Mouse (Mus musculus) kidney, embryonic 16.5 days (tissue): ENCODE data around the gene A4galt. TPM values are rescaled to one million over a fixed set of nuclear protein-coding genes. Genes with fewer than 3 reads are reported as not detected.
A peak's percentile ranks its signal among the peaks of the same experiment; 100 is the strongest.
"Not testable (repeated sequence)": the region's sequence is repeated elsewhere in the genome, so short reads cannot be mapped to it uniquely, and the experiment has no call there.

Experiments used
- ATAC-seq: fragments of 200-750 bp; cut with Nextera tagmentation; 2 replicates; pipeline ENCODE4 v1.8.0; 2017; ENCODE audit warnings: moderate TSS enrichment; ENCODE audit not compliant: low FRiP score, low TSS enrichment
- H3K27ac ChIP-seq: fragments of 300-500 bp; sonication (generic); 2 replicates; pipeline ENCODE4 v1.5.1; 2014; ENCODE audit warnings: low read length
- H3K27me3 ChIP-seq: fragments of 300-500 bp; sonication (generic); 2 replicates; pipeline ENCODE4 v1.6.1; 2014; ENCODE audit warnings: low read length, control low read depth, mixed read lengths; ENCODE audit not compliant: insufficient read depth
- H3K36me3 ChIP-seq: fragments of 300-500 bp; sonication (generic); 2 replicates; pipeline ENCODE4 v1.6.1; 2014; ENCODE audit warnings: low read length, control low read depth, mixed read lengths; ENCODE audit not compliant: insufficient read depth
- H3K4me1 ChIP-seq: fragments of 300-500 bp; sonication (generic); 2 replicates; pipeline ENCODE4 v1.6.1; 2014; ENCODE audit warnings: low read length, control low read depth, mixed read lengths; ENCODE audit not compliant: insufficient read depth
- H3K4me2 ChIP-seq: fragments of 300-500 bp; sonication (generic); replicated peaks from 2 replicates; pipeline ENCODE4 v1.6.1; 2014; ENCODE audit warnings: low read depth, low read length
- H3K4me3 ChIP-seq: fragments of 300-500 bp; sonication (generic); 2 replicates; pipeline ENCODE4 v1.5.1; 2014; ENCODE audit warnings: mild to moderate bottlenecking, low read length
- H3K9ac ChIP-seq: fragments of 300-500 bp; sonication (generic); replicated peaks from 2 replicates; pipeline ENCODE4 v1.6.1; 2014; ENCODE audit warnings: low read length
- H3K9me3 ChIP-seq: fragments of 300-500 bp; sonication (generic); 2 replicates; pipeline ENCODE4 v1.6.1; 2016; ENCODE audit warnings: low read length, control low read depth
- WGBS: fragments of 180-500 bp; shearing (Covaris S2); extraction: QIAGEN DNeasy Blood & Tissue Kit; methylation state at CpG from one replicate; pipeline ENCODE4 v1.1.7; 2014; 5-methylcytosine and 5-hydroxymethylcytosine counted together
- polyA plus RNA-seq: library from polyadenylated mRNA; unstranded; fragments of >200 nt; fragmentation: Nextera tagmentation; extraction: Ambion mirVana; gene quantifications from 2 replicates; pipeline ENCODE4 v1.2.1, GENCODE M21; 2015

A4galt gene
- polyA plus RNA-seq, 1 experiment from 2014 or later: 22.9 TPM

DNA sequence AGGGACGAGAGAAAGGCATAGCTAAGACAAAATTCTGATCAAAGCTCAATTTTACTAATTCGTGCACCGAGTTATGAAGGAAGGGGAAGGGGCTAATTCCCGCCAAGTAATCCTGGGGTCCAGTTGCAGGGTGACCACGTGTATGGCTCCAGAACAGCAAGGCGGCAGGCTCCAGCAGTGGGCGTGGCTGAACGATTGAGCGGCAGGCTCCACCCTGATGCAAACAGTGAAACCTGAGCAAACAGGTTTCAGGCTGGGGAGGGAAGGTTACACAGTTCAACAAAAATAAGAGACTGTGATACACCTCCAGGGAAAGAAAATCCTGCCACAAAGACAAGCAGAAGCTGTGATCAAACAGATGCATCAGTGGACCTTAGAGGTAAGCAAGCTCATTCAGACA, 19.6 kb upstream of the A4galt start:
- WGBS: 17% methylated on average over 9 of the region's 9 CpGs
- not testable (repeated sequence) for H3K4me2 ChIP-seq, H3K27me3 ChIP-seq, ATAC-seq, H3K27ac ChIP-seq, H3K9ac ChIP-seq, H3K4me3 ChIP-seq, H3K9me3 ChIP-seq, H3K4me1 ChIP-seq, H3K36me3 ChIP-seq

DNA sequence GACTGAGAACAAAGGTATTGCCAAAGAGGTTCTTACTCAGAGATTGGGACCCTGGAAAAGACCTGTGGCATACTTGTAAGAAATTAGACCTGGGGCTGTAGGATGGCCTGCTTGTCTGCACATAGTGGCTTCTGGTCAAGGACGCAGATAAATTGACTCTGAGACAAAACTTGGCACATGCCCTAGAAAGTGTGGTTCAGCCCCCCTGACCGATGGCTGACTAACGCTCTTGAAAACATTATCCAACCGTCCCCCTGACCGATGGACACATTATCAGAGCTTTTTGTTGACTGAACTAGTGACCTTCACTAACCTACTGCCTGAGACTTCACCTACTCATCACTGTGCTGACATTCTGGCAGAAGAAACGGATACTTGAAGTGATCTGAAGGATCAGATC, 18.4 kb upstream of the A4galt start:
- H3K4me3 ChIP-seq, H3K27me3 ChIP-seq, H3K36me3 ChIP-seq, H3K9me3 ChIP-seq, ATAC-seq, H3K4me2 ChIP-seq, H3K4me1 ChIP-seq, H3K27ac ChIP-seq, H3K9ac ChIP-seq: not testable (repeated sequence)
- 79% methylated on average over 6 of the region's 6 CpGs for WGBS

DNA sequence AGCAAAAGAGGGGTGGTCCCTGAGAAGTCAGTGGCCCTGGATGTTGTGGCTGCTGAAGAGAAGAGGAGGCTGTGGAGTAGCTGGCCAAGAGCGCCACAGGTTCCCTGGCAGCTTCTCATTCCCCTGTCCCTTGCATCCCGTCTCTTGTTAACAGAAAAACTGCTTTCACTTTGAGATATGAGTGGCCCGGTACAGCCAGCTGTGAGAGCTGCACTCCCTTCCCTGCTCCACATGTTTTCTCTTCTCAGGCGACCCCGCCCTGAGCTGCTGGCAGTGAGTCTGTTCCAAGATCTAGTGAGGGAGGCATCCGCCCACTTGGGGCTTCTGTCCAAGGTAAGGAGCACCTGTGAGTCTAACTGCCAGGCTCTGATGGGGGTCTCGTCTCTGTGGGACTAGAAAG, 16.9 kb upstream of the A4galt start:
- not testable (repeated sequence) for H3K4me1 ChIP-seq, H3K4me3 ChIP-seq, H3K27me3 ChIP-seq, H3K36me3 ChIP-seq, H3K27ac ChIP-seq, ATAC-seq, H3K9me3 ChIP-seq, H3K9ac ChIP-seq
- H3K4me2 ChIP-seq: 0 out of 2 replicates have a peak overlapping the region, but pooled peaks have one; percentile 23
- 44% methylated on average over 7 of the region's 7 CpGs for WGBS

DNA sequence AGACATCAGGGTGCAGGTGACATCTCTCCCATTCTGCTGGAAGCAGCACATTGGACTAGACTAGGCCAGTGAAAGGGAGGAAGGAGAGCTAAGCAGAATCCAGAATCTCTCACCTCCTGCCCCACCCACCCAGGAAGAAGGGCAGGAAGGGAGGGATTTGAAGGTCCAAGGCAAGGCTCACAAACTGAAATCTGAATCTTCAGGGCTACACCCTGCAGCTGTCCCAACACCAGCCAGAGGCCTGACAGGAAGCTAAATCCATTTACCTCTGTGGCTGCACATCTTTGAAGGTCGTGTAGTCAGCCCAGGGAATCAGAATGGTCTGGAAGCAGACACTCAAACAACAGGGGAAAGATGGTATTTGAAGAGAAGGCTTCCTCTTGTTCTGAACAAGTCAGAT, 13.7 kb upstream of the A4galt start:
- no peaks in the 10 kb centered on the region for H3K36me3 ChIP-seq
- H3K27me3 ChIP-seq: no peaks in the 10 kb centered on the region
- H3K4me3 ChIP-seq: no peak overlapping the region
- 14% methylated on average over 1 of the region's 1 CpGs for WGBS
- H3K4me2 ChIP-seq: no peak overlapping the region
- H3K9me3 ChIP-seq: no peaks in the 10 kb centered on the region
- no peak overlapping the region for H3K9ac ChIP-seq
- H3K4me1 ChIP-seq: no peaks in the 10 kb centered on the region
- no peak overlapping the region for H3K27ac ChIP-seq
- no peak for ATAC-seq

DNA sequence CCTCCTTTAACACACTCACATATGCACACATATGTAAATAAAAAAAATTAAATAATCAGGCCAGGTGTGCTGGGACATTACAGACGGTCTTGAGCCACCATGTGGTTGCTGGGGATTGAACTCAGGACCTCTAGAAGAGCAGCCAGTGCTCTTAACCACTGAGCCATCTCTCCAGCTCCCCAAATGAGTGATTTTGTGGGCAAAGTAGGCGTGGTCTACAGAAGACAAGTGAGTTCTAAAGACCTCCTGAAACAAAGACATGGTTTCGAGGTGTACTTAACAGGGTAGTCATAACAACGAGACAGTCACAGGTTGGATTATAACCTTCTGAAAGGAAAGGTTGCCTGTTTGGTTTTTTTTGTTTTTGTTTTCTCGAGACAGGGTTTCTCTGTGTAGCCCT, 11.8 kb upstream of the A4galt start:
- H3K4me2 ChIP-seq: no peak overlapping the region
- 84% methylated on average over 5 of the region's 5 CpGs for WGBS
- no peak overlapping the region for H3K27ac ChIP-seq
- no peak for ATAC-seq
- H3K9ac ChIP-seq: no peak overlapping the region
- H3K4me3 ChIP-seq: no peak overlapping the region
- no peaks in the 10 kb centered on the region for H3K36me3 ChIP-seq
- H3K27me3 ChIP-seq: no peaks in the 10 kb centered on the region
- no peaks in the 10 kb centered on the region for H3K9me3 ChIP-seq
- H3K4me1 ChIP-seq: no peaks in the 10 kb centered on the region

DNA sequence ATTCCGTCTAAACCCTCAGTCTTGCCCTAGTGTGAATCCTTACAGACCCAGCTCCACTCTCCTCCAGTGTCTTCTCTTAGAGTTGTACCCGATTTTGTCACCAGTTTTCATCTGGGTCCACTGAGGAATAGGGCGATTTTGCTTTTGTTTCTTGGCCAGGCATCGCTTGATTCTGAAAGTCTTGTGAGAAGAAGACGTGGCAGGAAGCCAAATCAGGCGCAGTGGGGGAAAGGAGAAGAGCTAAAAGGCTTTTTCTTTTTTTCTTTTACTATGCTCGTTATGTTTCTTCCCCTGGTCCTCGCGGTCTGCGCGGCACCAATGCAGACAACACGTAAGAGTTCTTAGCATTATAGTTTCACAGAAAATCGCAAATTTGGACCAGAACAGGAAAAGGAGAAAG, 6.3 kb upstream of the A4galt start:
- Histone ChIP-seq H3K4me3 (no peak overlapping the region), H3K36me3 (no peaks in the 10 kb centered on the region), H3K4me1 (no peaks in the 10 kb centered on the region), H3K27ac (no peak overlapping the region), H3K27me3 (no peaks in the 10 kb centered on the region), H3K9me3 (no peaks in the 10 kb centered on the region), H3K9ac (no peak overlapping the region), H3K4me2 (no peak overlapping the region)
- no peak for ATAC-seq
- WGBS: 64% methylated on average over 13 of the region's 13 CpGs

DNA sequence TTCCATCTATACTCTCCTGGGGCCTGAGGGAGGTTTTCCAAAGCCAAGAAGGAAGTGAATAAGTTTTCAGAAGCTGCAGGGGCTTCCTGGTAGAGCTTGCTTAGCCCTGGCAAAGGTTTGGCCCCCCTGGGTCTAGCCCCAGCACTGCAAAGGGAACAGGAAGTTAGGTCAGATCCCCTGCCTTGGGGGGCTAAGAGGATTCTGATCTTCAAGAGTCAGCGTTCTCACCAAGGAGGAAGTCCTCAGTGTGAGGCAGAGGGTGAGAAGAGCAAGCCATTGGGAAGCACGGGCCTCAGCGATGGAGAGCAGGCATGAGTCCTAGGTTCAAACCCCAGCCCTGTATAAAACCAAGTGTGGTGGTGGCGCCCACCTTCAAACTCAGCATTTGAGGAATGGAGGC, 4.9 kb upstream of the A4galt start:
- Histone ChIP-seq H3K27me3 (peaks cover 2% of the 10 kb centered on the region; the same call in 1 of the 2 replicates), H3K36me3 (no peaks in the 10 kb centered on the region), H3K4me1 (no peaks in the 10 kb centered on the region), H3K9me3 (no peaks in the 10 kb centered on the region), H3K9ac (no peak overlapping the region), H3K4me3 (no peak overlapping the region), H3K4me2 (no peak overlapping the region), H3K27ac (peak overlapping the region; percentile 87)
- ATAC-seq: peak; percentile 18; the same call in 1 of the 2 replicates
- 75% methylated on average over 4 of the region's 4 CpGs for WGBS

DNA sequence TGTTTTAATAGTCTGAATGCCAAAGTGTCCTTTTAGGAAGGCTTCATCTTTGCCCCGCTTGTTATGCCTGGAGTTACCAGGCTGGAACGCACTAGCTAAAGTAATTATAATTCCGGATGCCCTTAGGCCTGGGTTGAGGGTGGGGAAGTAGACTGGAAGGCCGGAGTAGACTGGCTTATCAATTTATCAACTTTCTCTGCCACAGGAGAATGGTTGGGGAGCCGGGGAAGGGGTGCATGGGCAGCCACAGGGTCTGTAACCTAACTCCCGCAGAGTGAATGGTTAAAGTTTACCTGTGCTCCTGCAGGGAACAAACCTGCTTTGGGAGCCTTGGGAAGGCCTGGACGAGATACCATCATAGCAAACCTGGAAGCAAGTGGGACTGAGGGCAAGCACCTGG, 4.4 kb upstream of the A4galt start:
- 62% methylated on average over 7 of the region's 7 CpGs for WGBS
- H3K4me3 ChIP-seq: no peak overlapping the region
- peak; percentile 60 for ATAC-seq
- H3K9me3 ChIP-seq: no peaks in the 10 kb centered on the region
- peaks cover 7% of the 10 kb centered on the region for H3K27me3 ChIP-seq
- no peak overlapping the region for H3K4me2 ChIP-seq
- no peak overlapping the region for H3K9ac ChIP-seq
- H3K4me1 ChIP-seq: peaks cover under 1% of the 10 kb centered on the region; the same call in 1 of the 2 replicates
- H3K27ac ChIP-seq: peak overlapping the region; percentile 87
- no peaks in the 10 kb centered on the region for H3K36me3 ChIP-seq

DNA sequence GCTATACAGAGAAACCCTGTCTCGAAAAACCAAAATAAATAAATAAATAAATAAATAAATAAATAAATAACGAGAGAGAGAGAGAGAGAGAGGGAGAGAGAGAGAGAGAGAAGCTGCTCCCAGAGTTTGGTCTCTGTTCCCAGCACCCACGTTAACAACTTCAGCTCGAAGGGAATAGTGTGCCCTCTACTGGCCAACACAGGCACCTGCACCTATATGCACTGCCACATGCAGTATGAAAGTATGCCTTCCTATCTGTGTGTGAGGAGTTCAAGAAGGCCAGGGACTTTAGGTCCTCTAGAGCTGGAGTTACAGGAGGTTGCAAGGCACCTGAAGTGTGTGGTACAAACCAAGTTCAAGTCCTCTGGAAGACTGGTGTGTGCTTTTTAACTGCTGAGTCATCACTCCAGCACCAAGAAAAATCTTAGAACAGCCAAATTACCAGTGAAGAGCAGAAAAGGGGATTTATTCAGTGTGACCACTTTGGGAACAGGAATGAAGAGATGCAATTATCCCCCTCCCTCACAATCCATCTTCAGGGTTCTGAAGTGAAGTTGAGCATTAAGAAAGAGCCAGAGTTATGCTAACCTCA, 3.7 kb upstream of the A4galt start:
- no peak for ATAC-seq
- H3K9me3 ChIP-seq: no peaks in the 10 kb centered on the region
- H3K4me2 ChIP-seq: no peak overlapping the region
- H3K9ac ChIP-seq: no peak overlapping the region
- H3K4me3 ChIP-seq: no peak overlapping the region
- peaks cover 12% of the 10 kb centered on the region for H3K27me3 ChIP-seq
- no peaks in the 10 kb centered on the region for H3K36me3 ChIP-seq
- H3K4me1 ChIP-seq: peaks cover 8% of the 10 kb centered on the region; the same call in 1 of the 2 replicates
- peak overlapping the region; percentile 72 for H3K27ac ChIP-seq
- 93% methylated on average over 4 of the region's 4 CpGs for WGBS

DNA sequence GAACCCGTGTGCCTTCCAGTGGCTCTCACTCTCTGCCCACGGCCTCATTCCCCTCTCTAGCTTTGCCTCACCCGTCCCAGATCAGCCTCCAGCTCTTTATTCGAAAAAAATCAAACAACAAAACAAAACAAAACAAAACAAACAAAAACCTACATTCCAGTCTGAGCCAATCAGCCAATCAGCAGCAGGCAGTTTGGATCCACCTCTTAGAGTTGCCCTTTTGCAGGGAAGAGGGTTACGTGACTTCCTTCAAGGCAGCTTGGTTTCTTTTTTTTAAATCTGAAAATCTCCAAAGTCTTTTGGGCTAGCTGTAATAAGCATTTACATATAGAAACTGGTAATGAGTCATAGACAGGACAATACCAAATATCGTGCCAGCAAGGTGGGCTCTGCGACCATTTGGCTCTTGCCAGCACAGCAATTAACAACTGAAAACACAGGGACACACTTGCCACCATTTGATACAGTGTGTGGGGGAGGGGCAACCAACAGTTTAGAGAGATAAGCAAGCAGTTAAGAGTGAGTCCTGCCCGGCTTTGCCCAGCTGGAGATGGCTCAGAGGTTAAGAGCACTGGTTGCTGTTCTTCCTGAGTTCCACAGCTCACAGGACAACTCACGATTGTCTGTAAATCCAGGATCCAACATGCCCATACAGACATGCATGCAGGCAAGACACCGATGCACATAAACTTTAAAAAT, 2.9 kb upstream of the A4galt start:
- Histone ChIP-seq H3K9me3 (no peaks in the 10 kb centered on the region), H3K4me3 (no peak overlapping the region), H3K9ac (no peak overlapping the region), H3K27ac (peak overlapping the region; percentile 55), H3K4me2 (no peak overlapping the region), H3K36me3 (no peaks in the 10 kb centered on the region), H3K27me3 (peaks cover 16% of the 10 kb centered on the region), H3K4me1 (peaks cover 9% of the 10 kb centered on the region; the same call in 1 of the 2 replicates)
- ATAC-seq: no peak
- WGBS: 65% methylated on average over 10 of the region's 10 CpGs
